Mouse (Mus musculus) kidney, embryonic 15.5 days (tissue): ENCODE results near the gene Sephs1. TPM values are rescaled to one million over a fixed set of nuclear protein-coding genes. Genes with fewer than 3 reads are reported as not detected.
"Not testable (repeated sequence)": the region's sequence is repeated elsewhere in the genome, so short reads cannot be mapped to it uniquely, and the experiment has no call there.

Experiments
- ATAC-seq: fragments of 200-750 bp; cut with Nextera tagmentation; replicated peaks from 2 replicates; pipeline ENCODE4 v1.8.0; 2017; ENCODE audit warnings: moderate TSS enrichment; ENCODE audit not compliant: low FRiP score
- H3K27ac ChIP-seq: fragments of 300-500 bp; sonication (generic); 2 replicates; pipeline ENCODE4 v1.5.1; 2015; ENCODE audit warnings: mild to moderate bottlenecking, inconsistent platforms
- H3K27me3 ChIP-seq: fragments of 300-500 bp; sonication (generic); 2 replicates; pipeline ENCODE4 v1.6.1; 2015; ENCODE audit warnings: inconsistent platforms
- H3K36me3 ChIP-seq: fragments of 300-500 bp; sonication (generic); 2 replicates; pipeline ENCODE4 v1.6.1; 2015; ENCODE audit warnings: inconsistent platforms
- H3K4me1 ChIP-seq: fragments of 300-500 bp; sonication (generic); 2 replicates; pipeline ENCODE4 v1.6.1; 2015; ENCODE audit warnings: inconsistent platforms
- H3K4me2 ChIP-seq: fragments of 300-500 bp; sonication (generic); 2 replicates; pipeline ENCODE4 v1.6.1; 2015; ENCODE audit warnings: moderate library complexity, mild to moderate bottlenecking, inconsistent platforms
- H3K4me3 ChIP-seq: fragments of 300-500 bp; sonication (generic); replicated peaks from 2 replicates; pipeline ENCODE4 v1.5.1; 2015; ENCODE audit warnings: mild to moderate bottlenecking, inconsistent platforms
- H3K9ac ChIP-seq: fragments of 300-500 bp; sonication (generic); 2 replicates; pipeline ENCODE4 v1.6.1; 2015; ENCODE audit warnings: mild to moderate bottlenecking, inconsistent platforms
- H3K9me3 ChIP-seq: fragments of 300-500 bp; sonication (generic); replicated peaks from 2 replicates; pipeline ENCODE4 v1.6.1; 2016; ENCODE audit warnings: inconsistent platforms
- WGBS: fragments of 180-500 bp; shearing (Covaris S2); methylation state at CpG from one replicate; pipeline ENCODE4 v1.1.7; 2015; ENCODE audit warnings: mixed read lengths; 5-methylcytosine and 5-hydroxymethylcytosine counted together
- polyA plus RNA-seq: library from polyadenylated mRNA; unstranded; fragments of >200 nt; fragmentation: Nextera tagmentation; extraction: Ambion mirVana; gene quantifications from 2 replicates; pipeline ENCODE4 v1.2.1, GENCODE M21; 2015

The Sephs1 gene
- polyA plus RNA-seq, 1 experiment from 2014 or later = 83.5 TPM

GRCm38 (mm10) chr2:4940861-4941260 lies 59.5 kb downstream of the Sephs1 start:
- H3K4me1 ChIP-seq = no peaks in the 10 kb centered on the region
- no peak for ATAC-seq
- no peaks in the 10 kb centered on the region for H3K27me3 ChIP-seq
- WGBS = 88% methylated on average over 11 of the region's 11 CpGs
- H3K4me2 ChIP-seq = no peak overlapping the region
- H3K9ac ChIP-seq = no peak overlapping the region
- peaks cover 26% of the 10 kb centered on the region for H3K36me3 ChIP-seq
- H3K27ac ChIP-seq = no peak overlapping the region
- no peak overlapping the region for H3K4me3 ChIP-seq
- H3K9me3 ChIP-seq = peaks cover 12% of the 10 kb centered on the region

- not testable (repeated sequence) for H3K4me2 ChIP-seq, H3K27me3 ChIP-seq, ATAC-seq, H3K27ac ChIP-seq, H3K9me3 ChIP-seq, H3K9ac ChIP-seq, H3K4me3 ChIP-seq, H3K36me3 ChIP-seq, H3K4me1 ChIP-seq
- WGBS = 81% methylated on average over 7 of the region's 8 CpGs
Measured at GRCm38 (mm10) chr2:4949691-4950090, 68.3 kb downstream of the Sephs1 start.

- H3K4me2 ChIP-seq = no peak overlapping the region
- no peak overlapping the region for H3K9ac ChIP-seq
- H3K27ac ChIP-seq = no peak overlapping the region
- H3K9me3 ChIP-seq = no peaks in the 10 kb centered on the region; the same call in 1 of the 2 replicates
- no peak overlapping the region for H3K4me3 ChIP-seq
- no peaks in the 10 kb centered on the region for H3K36me3 ChIP-seq
- no peaks in the 10 kb centered on the region for H3K4me1 ChIP-seq
- no peak for ATAC-seq
- no peaks in the 10 kb centered on the region for H3K27me3 ChIP-seq
- 94% methylated on average over 2 of the region's 2 CpGs for WGBS
Measured at GRCm38 (mm10) chr2:4950986-4951385, 69.6 kb downstream of the Sephs1 start.

DNA sequence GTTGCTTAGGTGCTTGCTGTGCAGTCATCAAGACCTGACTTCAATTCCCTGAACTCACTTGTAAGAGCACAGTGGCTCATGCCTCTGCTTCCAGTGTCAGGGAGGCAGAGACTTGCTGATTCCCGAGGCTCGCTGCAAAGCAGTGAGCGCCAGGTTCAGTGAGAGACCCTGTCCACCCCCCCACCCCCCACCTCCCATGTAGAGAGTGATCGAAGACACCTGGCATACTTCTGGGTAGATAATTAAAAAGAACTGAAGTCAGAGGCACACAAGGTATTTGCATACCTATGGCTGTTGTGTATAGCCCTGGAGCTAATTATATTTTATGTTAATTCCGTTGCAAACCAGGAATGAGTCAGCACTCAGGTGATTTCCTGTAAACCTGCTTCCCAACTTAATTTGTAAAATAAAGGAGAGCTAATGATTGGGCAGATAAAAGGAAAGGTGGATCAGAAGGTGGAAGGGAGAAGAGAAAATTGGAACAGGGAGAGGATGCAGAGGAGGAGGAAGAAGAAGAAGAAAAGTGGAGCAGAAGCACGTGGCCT lies 72.9 kb downstream of the Sephs1 start:
- Histone ChIP-seq H3K9me3 (no peaks in the 10 kb centered on the region; the same call in 1 of the 2 replicates), H3K4me2 (no peak overlapping the region), H3K4me3 (no peak overlapping the region), H3K4me1 (no peaks in the 10 kb centered on the region), H3K27me3 (no peaks in the 10 kb centered on the region), H3K36me3 (no peaks in the 10 kb centered on the region), H3K27ac (no peak overlapping the region), H3K9ac (no peak overlapping the region)
- WGBS = 80% methylated on average over 6 of the region's 6 CpGs
- no peak for ATAC-seq

- H3K9ac ChIP-seq = no peak overlapping the region
- no peaks in the 10 kb centered on the region for H3K4me1 ChIP-seq
- 92% methylated on average over 12 of the region's 12 CpGs for WGBS
- H3K4me3 ChIP-seq = no peak overlapping the region
- no peak overlapping the region for H3K27ac ChIP-seq
- no peak for ATAC-seq
- no peaks in the 10 kb centered on the region for H3K9me3 ChIP-seq
- no peak overlapping the region for H3K4me2 ChIP-seq
- no peaks in the 10 kb centered on the region for H3K27me3 ChIP-seq
- H3K36me3 ChIP-seq = no peaks in the 10 kb centered on the region
Measured at GRCm38 (mm10) chr2:4958039-4958438, 76.7 kb downstream of the Sephs1 start.

Other genes starting within 250 kb of the Sephs1 start
- gene Prpf18, start 229.5 kb upstream of the Sephs1 start, polyA plus RNA-seq = 37.8 and 38.2 TPM in 2 replicates
- 5.1 and 5.3 TPM in 2 replicates for gene Bend7, start 163.7 kb upstream of the Sephs1 start, polyA plus RNA-seq
- 55.2 and 59.5 TPM in 2 replicates for gene Phyh, start 37.5 kb downstream of the Sephs1 start, polyA plus RNA-seq
- gene Ucma, start 94.6 kb downstream of the Sephs1 start, polyA plus RNA-seq = not detected in 2 replicates
- 35.1 TPM in 2 replicates for gene Mcm10, start 131.2 kb downstream of the Sephs1 start, polyA plus RNA-seq
- gene Optn, start 182.5 kb downstream of the Sephs1 start, polyA plus RNA-seq = 10.9 and 12.5 TPM in 2 replicates